Mouse (Mus musculus) kidney, adult 2 months (tissue): ENCODE measurements around the gene Tnfrsf9.

Experiments used
- CTCF ChIP-seq: fragments of 200-500 bp; conservative IDR thresholded peaks from 2 replicates; pipeline ENCODE4 v1.5.1; 2011; ENCODE audit warnings: low read depth, mild to moderate bottlenecking, control low read depth, low read length, moderate library complexity, mixed read lengths; ENCODE audit not compliant: insufficient read depth, insufficient read length
- POLR2A ChIP-seq: fragments of 200-500 bp; IDR thresholded peaks from one replicate; pipeline ENCODE4 v1.6.1; 2011; ENCODE audit warnings: low read depth, low read length, control low read depth

- TF ChIP-seq POLR2A, result no peak
- no peak for TF ChIP-seq CTCF
Observed at GRCm38 (mm10) chr4:150963711-150964110, 49.3 kb downstream of the Tnfrsf9 start.
